In the genomic region with DNA sequence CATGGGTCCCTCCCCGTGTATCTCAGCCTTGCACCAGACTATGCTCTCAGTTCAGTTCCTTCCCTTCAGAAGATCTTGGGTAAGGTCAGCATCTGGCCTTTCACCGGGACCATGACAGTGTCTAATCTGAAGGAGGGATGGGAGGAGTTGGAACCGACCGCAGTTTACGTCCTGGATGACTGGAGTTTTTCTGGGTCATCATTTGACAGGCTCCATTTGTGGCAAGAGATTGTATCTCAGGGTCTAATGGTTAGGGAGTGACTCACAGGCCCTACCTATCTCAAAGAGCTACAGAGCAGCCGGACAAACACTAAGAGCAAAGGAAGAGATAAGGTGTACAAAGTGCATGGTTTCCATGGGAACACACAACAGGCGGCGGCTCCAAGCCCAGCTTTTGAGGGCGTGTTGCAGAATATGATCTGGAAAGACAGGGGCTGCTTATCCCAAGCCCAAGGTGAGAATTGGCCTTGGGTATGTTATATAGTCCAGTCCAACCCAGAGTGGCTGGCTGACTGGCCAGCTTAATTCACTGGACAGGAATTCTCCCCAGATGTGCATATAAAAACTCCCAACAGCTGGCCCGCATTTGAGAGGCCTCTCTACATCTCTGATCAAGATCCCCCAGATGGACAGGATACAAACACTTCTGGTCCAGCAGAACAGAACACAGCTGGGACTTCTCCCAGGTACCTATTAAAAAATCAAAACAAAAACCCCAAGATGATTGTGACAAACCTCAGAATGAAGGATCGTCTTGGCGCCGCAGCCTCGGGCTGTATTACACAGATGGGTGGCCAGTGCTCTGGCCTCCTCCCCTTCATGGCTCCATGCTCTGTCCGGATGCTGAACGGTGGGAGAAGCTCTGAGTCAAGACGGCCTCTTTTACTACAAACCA, we compare ENCODE assay signal across 13 mouse cellular contexts. TPM values are rescaled to one million over a fixed set of nuclear protein-coding genes. Genes with fewer than 3 reads are reported as not detected.
A peak's percentile ranks its signal among the peaks of the same experiment; 100 is the strongest.
DNase-seq lines count a peak whose midpoint lies in the region; ATAC-seq and TF ChIP-seq lines count a peak whose summit lies in the region.
"Had no signal": no experiment of that assay in that cellular context is flagged by ENCODE, and none has a peak within 500 bp of the region (broad histone marks: within the 10 kb centered on the region; RNA-seq: fewer than 3 reads in every experiment).

No protein-coding gene starts in this region.

- no peak overlapping the region for H3K4me3 ChIP-seq in limb, embryonic 14.5 days (replicated peaks; ENCODE audit: low read length)
- H3K4me3 ChIP-seq: hindbrain, embryonic 15.5 days had no signal

- no peaks in the 10 kb centered on the region for H3K36me3 ChIP-seq in limb, embryonic 14.5 days (ENCODE audit: control insufficient read depth, insufficient read depth, low read length)
- H3K36me3 ChIP-seq: hindbrain, embryonic 15.5 days had no signal

- no peak overlapping the region for H3K4me2 ChIP-seq in limb, embryonic 14.5 days (replicated peaks; ENCODE audit: low read depth, low read length, severe bottlenecking)
- H3K4me2 ChIP-seq: hindbrain, embryonic 15.5 days had no signal

- no peaks in the 10 kb centered on the region for H3K27me3 ChIP-seq in limb, embryonic 14.5 days (ENCODE audit: control insufficient read depth, insufficient read depth, low read length)
- H3K27me3 ChIP-seq: hindbrain, embryonic 15.5 days had no signal

- H3K4me1 ChIP-seq in limb, embryonic 14.5 days (ENCODE audit: control insufficient read depth, insufficient read depth, low read length) = peaks cover 10% of the 10 kb centered on the region

- no peak overlapping the region for H3K9ac ChIP-seq in limb, embryonic 14.5 days (ENCODE audit: low read depth, low read length, severe bottlenecking)
- H3K9ac ChIP-seq: hindbrain, embryonic 15.5 days had no signal

- no peaks in the 10 kb centered on the region for H3K9me3 ChIP-seq in limb, embryonic 14.5 days (ENCODE audit: control insufficient read depth, low read length)
- H3K9me3 ChIP-seq: hindbrain, embryonic 15.5 days had no signal

- TF ChIP-seq POLR2A in limb, embryonic 14.5 days (IDR thresholded peaks at IDR 0.05; ENCODE audit: borderline replicate concordance, extremely low read depth, insufficient read depth, insufficient read length) = no peak

- WGBS in limb, embryonic 14.5 days = 63% methylated on average over 17 of the region's 17 CpGs

- peak; percentile 41 for DNase-seq in kidney, postnatal 10 days
- DNase-seq in kidney, adult 18-20 months = no peak
- peak; percentile 37 for DNase-seq in limb, embryonic 14.5 days (ENCODE audit: low spot score)
- no peak for DNase-seq in embryo, embryonic 10 days (ENCODE audit: low spot score)
- no peak for DNase-seq in thymus, adult 18-20 months
- DNase-seq: cerebellum, postnatal 36 days; thymus, postnatal 4 days had no signal

- ATAC-seq in erythroblast, adult 5-6 weeks (replicated peaks; ENCODE audit: low FRiP score, poor library complexity, severe bottlenecking) = peak; percentile 38; the same call in 1 of the 2 replicates
- ATAC-seq in limb, embryonic 14.5 days (ENCODE audit: low FRiP score, low read depth) = peak; percentile 36; the same call in 1 of the 2 replicates
- ATAC-seq in megakaryocyte-erythroid progenitor cell, adult 5-6 weeks (replicated peaks; ENCODE audit: low FRiP score, low TSS enrichment, poor library complexity, severe bottlenecking) = peak; percentile 95
- no peak for ATAC-seq in frontal cortex, adult (ENCODE audit: low TSS enrichment)
- ATAC-seq: forebrain, embryonic 16.5 days; midbrain, embryonic 16.5 days had no signal

- no peak overlapping the region for H3K27ac ChIP-seq in limb, embryonic 14.5 days (replicated peaks; ENCODE audit: low read depth, low read length)
- H3K27ac ChIP-seq: hindbrain, embryonic 15.5 days had no signal

RNA-seq across cellular contexts. Expression of gene Capzb, which starts 12.7 kb away (rescaled TPM):
- total RNA-seq in erythroblast, adult 5-6 weeks (2015; ENCODE audit: low replicate concordance) = 128 and 139 TPM in 2 replicates
- 29.7 and 37.6 TPM in 2 replicates for total RNA-seq in erythroblast, adult 5-6 weeks (2017; ENCODE audit: low replicate concordance)
- polyA plus RNA-seq in limb, embryonic 14.5 days (2012; rRNA removed) = 177 and 198 TPM in 2 replicates
- 284 TPM in 2 replicates for polyA plus RNA-seq in limb, embryonic 14.5 days (2014; fragmentation: Nextera tagmentation; extraction: Ambion mirVana)
- 216 and 230 TPM in 2 replicates for total RNA-seq in megakaryocyte-erythroid progenitor cell, adult 5-6 weeks (2014; fragmentation: Nextera tagmentation)
- 90.1 and 113 TPM in 2 replicates for total RNA-seq in megakaryocyte-erythroid progenitor cell, adult 5-6 weeks (2017)

RNA-seq across cellular contexts. Expression of gene Minos1, which starts 49.1 kb away (rescaled TPM):
- total RNA-seq in erythroblast, adult 5-6 weeks (2015; ENCODE audit: low replicate concordance) = 103 and 127 TPM in 2 replicates
- 36.6 and 91.7 TPM in 2 replicates for total RNA-seq in erythroblast, adult 5-6 weeks (2017; ENCODE audit: low replicate concordance)
- 122 and 178 TPM in 2 replicates for polyA plus RNA-seq in limb, embryonic 14.5 days (2012; rRNA removed)
- polyA plus RNA-seq in limb, embryonic 14.5 days (2014; fragmentation: Nextera tagmentation; extraction: Ambion mirVana) = 460 and 510 TPM in 2 replicates
- 461 and 512 TPM in 2 replicates for total RNA-seq in megakaryocyte-erythroid progenitor cell, adult 5-6 weeks (2014; fragmentation: Nextera tagmentation)
- 209 and 264 TPM in 2 replicates for total RNA-seq in megakaryocyte-erythroid progenitor cell, adult 5-6 weeks (2017)

Comparison
In these comparisons a context has a peak if more than half of its experiments do, and no peak if none do; other contexts are left out.
1. DNase-seq: peak in kidney, postnatal 10 days (single experiment) and limb, embryonic 14.5 days (single experiment); none in kidney, adult 18-20 months (single experiment), embryo, embryonic 10 days (single experiment) and thymus, adult 18-20 months (0 of 2).